Mouse (Mus musculus): ENCODE results near the gene Nkx6-2. TPM values are rescaled to one million over a fixed set of nuclear protein-coding genes. Genes with fewer than 3 reads are reported as not detected.

The Nkx6-2 gene
- polyA plus RNA-seq, 1 experiment from 2014 or later, result 8.4 TPM

- H3K27me3 ChIP-seq (ENCODE audit: control insufficient read depth, insufficient read depth, low read length), result no peaks in the 10 kb centered on the region
- 58% methylated on average over 2 of the region's 2 CpGs for WGBS
- no peak overlapping the region for H3K27ac ChIP-seq (replicated peaks)
- TF ChIP-seq CTCF (IDR thresholded peaks at IDR 0.05; ENCODE audit: low read depth) (no peak), EP300 (optimal IDR thresholded peaks at IDR 0.05) (no peak)
- H3K36me3 ChIP-seq (ENCODE audit: control insufficient read depth, insufficient read depth, low read length), result peaks cover 9% of the 10 kb centered on the region; the same call in 1 of the 2 replicates
- DNase-seq (ENCODE audit: low spot score) (no peak), ATAC-seq (ENCODE audit: low FRiP score, low TSS enrichment) (no peak)
- H3K4me2 ChIP-seq (replicated peaks; ENCODE audit: low read depth), result no peak overlapping the region
- no peaks in the 10 kb centered on the region for H3K9me3 ChIP-seq (ENCODE audit: control insufficient read depth, low read length)
- no peak overlapping the region for H3K9ac ChIP-seq (ENCODE audit: low read length)
- H3K4me3 ChIP-seq (ENCODE audit: low read depth, low read length), result no peak overlapping the region
- H3K4me1 ChIP-seq (replicated peaks; ENCODE audit: control insufficient read depth, insufficient read depth), result no peaks in the 10 kb centered on the region
These were observed 44.1 kb downstream of the Nkx6-2 start for GRCm38 (mm10) chr7:139538541-139538940.

- ATAC-seq (ENCODE audit: low FRiP score, low TSS enrichment), result no peak
- peaks cover 9% of the 10 kb centered on the region; the same call in 1 of the 2 replicates for H3K36me3 ChIP-seq (ENCODE audit: control insufficient read depth, insufficient read depth, low read length)
- no peaks in the 10 kb centered on the region for H3K27me3 ChIP-seq (ENCODE audit: control insufficient read depth, insufficient read depth, low read length)
- H3K4me1 ChIP-seq (replicated peaks; ENCODE audit: control insufficient read depth, insufficient read depth), result no peaks in the 10 kb centered on the region
- no peak overlapping the region for H3K4me2 ChIP-seq (replicated peaks; ENCODE audit: low read depth)
- no peak overlapping the region for H3K27ac ChIP-seq (replicated peaks)
- TF ChIP-seq EP300 (optimal IDR thresholded peaks at IDR 0.05) (no peak), CTCF (IDR thresholded peaks at IDR 0.05; ENCODE audit: low read depth) (no peak)
- 90% methylated on average over 9 of the region's 9 CpGs for WGBS
- H3K9me3 ChIP-seq (ENCODE audit: control insufficient read depth, low read length), result no peaks in the 10 kb centered on the region
- no peak for DNase-seq (ENCODE audit: low spot score)
- H3K9ac ChIP-seq (ENCODE audit: low read length), result no peak overlapping the region
- no peak overlapping the region for H3K4me3 ChIP-seq (ENCODE audit: low read depth, low read length)
These were observed 44.8 kb downstream of the Nkx6-2 start for GRCm38 (mm10) chr7:139537831-139538230.

GRCm38 (mm10) chr7:139536831-139537230, 45.8 kb downstream of the Nkx6-2 start:
- WGBS, result 94% methylated on average over 2 of the region's 2 CpGs
- TF ChIP-seq EP300 (optimal IDR thresholded peaks at IDR 0.05) (no peak), CTCF (IDR thresholded peaks at IDR 0.05; ENCODE audit: low read depth) (no peak)
- Histone ChIP-seq H3K9me3 (ENCODE audit: control insufficient read depth, low read length) (no peaks in the 10 kb centered on the region), H3K36me3 (ENCODE audit: control insufficient read depth, insufficient read depth, low read length) (peaks cover 9% of the 10 kb centered on the region; the same call in 1 of the 2 replicates), H3K27me3 (ENCODE audit: control insufficient read depth, insufficient read depth, low read length) (no peaks in the 10 kb centered on the region), H3K9ac (ENCODE audit: low read length) (no peak overlapping the region), H3K4me3 (ENCODE audit: low read depth, low read length) (no peak overlapping the region), H3K27ac (replicated peaks) (no peak overlapping the region), H3K4me2 (replicated peaks; ENCODE audit: low read depth) (no peak overlapping the region), H3K4me1 (replicated peaks; ENCODE audit: control insufficient read depth, insufficient read depth) (no peaks in the 10 kb centered on the region)
- no peak for ATAC-seq (ENCODE audit: low FRiP score, low TSS enrichment)
- DNase-seq (ENCODE audit: low spot score), result no peak

GRCm38 (mm10) chr7:139536331-139536730, 46.3 kb downstream of the Nkx6-2 start:
- no peak overlapping the region for H3K4me2 ChIP-seq (replicated peaks; ENCODE audit: low read depth)
- no peak overlapping the region for H3K27ac ChIP-seq (replicated peaks)
- H3K36me3 ChIP-seq (ENCODE audit: control insufficient read depth, insufficient read depth, low read length), result peaks cover 9% of the 10 kb centered on the region; the same call in 1 of the 2 replicates
- 85% methylated on average over 5 of the region's 5 CpGs for WGBS
- no peaks in the 10 kb centered on the region for H3K4me1 ChIP-seq (replicated peaks; ENCODE audit: control insufficient read depth, insufficient read depth)
- no peak overlapping the region for H3K4me3 ChIP-seq (ENCODE audit: low read depth, low read length)
- H3K9ac ChIP-seq (ENCODE audit: low read length), result no peak overlapping the region
- ATAC-seq (ENCODE audit: low FRiP score, low TSS enrichment) (no peak), DNase-seq (ENCODE audit: low spot score) (no peak)
- no peaks in the 10 kb centered on the region for H3K27me3 ChIP-seq (ENCODE audit: control insufficient read depth, insufficient read depth, low read length)
- H3K9me3 ChIP-seq (ENCODE audit: control insufficient read depth, low read length), result no peaks in the 10 kb centered on the region
- no peak for TF ChIP-seq EP300 (optimal IDR thresholded peaks at IDR 0.05)
- TF ChIP-seq CTCF (IDR thresholded peaks at IDR 0.05; ENCODE audit: low read depth), result no peak

- 73% methylated on average over 4 of the region's 4 CpGs for WGBS
These were observed 51.2 kb downstream of the Nkx6-2 start for GRCm38 (mm10) chr7:139531428-139531801.

GRCm38 (mm10) chr7:139530591-139531427, 51.8 kb downstream of the Nkx6-2 start:
- Histone ChIP-seq H3K4me2 (replicated peaks; ENCODE audit: low read depth) (no peak overlapping the region), H3K4me1 (replicated peaks; ENCODE audit: control insufficient read depth, insufficient read depth) (no peaks in the 10 kb centered on the region), H3K27me3 (ENCODE audit: control insufficient read depth, insufficient read depth, low read length) (no peaks in the 10 kb centered on the region), H3K9ac (ENCODE audit: low read length) (no peak overlapping the region), H3K27ac (replicated peaks) (no peak overlapping the region), H3K9me3 (ENCODE audit: control insufficient read depth, low read length) (no peaks in the 10 kb centered on the region), H3K36me3 (ENCODE audit: control insufficient read depth, insufficient read depth, low read length) (peaks cover 13% of the 10 kb centered on the region; the same call in 1 of the 2 replicates), H3K4me3 (ENCODE audit: low read depth, low read length) (no peak overlapping the region)
- TF ChIP-seq CTCF (IDR thresholded peaks at IDR 0.05; ENCODE audit: low read depth) (no peak), EP300 (optimal IDR thresholded peaks at IDR 0.05) (no peak)
- 57% methylated on average over 16 of the region's 16 CpGs for WGBS
- no peak for ATAC-seq (ENCODE audit: low FRiP score, low TSS enrichment)
- no peak for DNase-seq (ENCODE audit: low spot score)

More at GRCm38 (mm10) chr7:139531428-139531801, 51.2 kb downstream of the Nkx6-2 start:
- Histone ChIP-seq H3K9ac (ENCODE audit: low read length) (no peak overlapping the region), H3K27me3 (ENCODE audit: control insufficient read depth, insufficient read depth, low read length) (no peaks in the 10 kb centered on the region), H3K27ac (replicated peaks) (no peak overlapping the region), H3K9me3 (ENCODE audit: control insufficient read depth, low read length) (no peaks in the 10 kb centered on the region), H3K4me3 (ENCODE audit: low read depth, low read length) (no peak overlapping the region), H3K4me1 (replicated peaks; ENCODE audit: control insufficient read depth, insufficient read depth) (no peaks in the 10 kb centered on the region), H3K4me2 (replicated peaks; ENCODE audit: low read depth) (no peak overlapping the region), H3K36me3 (ENCODE audit: control insufficient read depth, insufficient read depth, low read length) (peaks cover 11% of the 10 kb centered on the region; the same call in 1 of the 2 replicates)
- TF ChIP-seq CTCF (IDR thresholded peaks at IDR 0.05; ENCODE audit: low read depth) (no peak), EP300 (optimal IDR thresholded peaks at IDR 0.05) (no peak)
- DNase-seq (ENCODE audit: low spot score), result no peak
- no peak for ATAC-seq (ENCODE audit: low FRiP score, low TSS enrichment)

Other genes with a start within 250 kb of the Nkx6-2 start
- 25.4 and 27.6 TPM in 2 replicates for gene Inpp5a, start 193.7 kb downstream of the Nkx6-2 start, polyA plus RNA-seq (2015; fragmentation: Nextera tagmentation; extraction: Ambion mirVana)
- 0.08 and 0.12 TPM in 2 replicates for gene Cfap46, start 101.0 kb upstream of the Nkx6-2 start, polyA plus RNA-seq (2015; fragmentation: Nextera tagmentation; extraction: Ambion mirVana)